Mouse (Mus musculus): ENCODE results near the gene Ssr4. TPM values are rescaled to one million over a fixed set of nuclear protein-coding genes. Genes with fewer than 3 reads are reported as not detected.

Ssr4 gene
- polyA plus RNA-seq (2014; fragmentation: Illumina TruSeq; extraction: RNeasy Lipid Tissue Mini Kit (QIAGEN cat#74804); ENCODE audit: low read depth, low replicate concordance) = 50.8 TPM

GRCm38 (mm10) chrX:73786364-73787224 is at the start of gene Ssr4, which contains the start of gene Idh3g:
Gene Ssr4, plus strand, starts transcription at chrX:73787028.
Gene Idh3g, minus strand, starts transcription at chrX:73786897.

GRCm38 (mm10) chrX:73756334-73757140 is 30.3 kb upstream of the Ssr4 start, which contains the start of gene Plxnb3:
Gene Plxnb3, plus strand, starts transcription at chrX:73757090.

GRCm38 (mm10) chrX:73774168-73774760 is 12.6 kb upstream of the Ssr4 start, which contains the start of gene Srpk3:
Gene Srpk3, plus strand, starts transcription at chrX:73774405.

GRCm38 (mm10) chrX:73824185-73825151 is 37.6 kb downstream of the Ssr4 start, which contains the start of gene Pdzd4:
Gene Pdzd4, minus strand, starts transcription at chrX:73824969.

Other genes starting within 250 kb of the Ssr4 start
- not detected for gene Dusp9, start 147.6 kb upstream of the Ssr4 start, polyA plus RNA-seq (2014; fragmentation: Illumina TruSeq; extraction: RNeasy Lipid Tissue Mini Kit (QIAGEN cat#74804); ENCODE audit: low read depth, low replicate concordance)
- not detected for gene Pnck, start 126.9 kb upstream of the Ssr4 start, polyA plus RNA-seq (2014; fragmentation: Illumina TruSeq; extraction: RNeasy Lipid Tissue Mini Kit (QIAGEN cat#74804); ENCODE audit: low read depth, low replicate concordance)
- 302 TPM for gene Slc6a8, start 113.9 kb upstream of the Ssr4 start, polyA plus RNA-seq (2014; fragmentation: Illumina TruSeq; extraction: RNeasy Lipid Tissue Mini Kit (QIAGEN cat#74804); ENCODE audit: low read depth, low replicate concordance)
- gene Bcap31, start 70.9 kb upstream of the Ssr4 start, polyA plus RNA-seq (2014; fragmentation: Illumina TruSeq; extraction: RNeasy Lipid Tissue Mini Kit (QIAGEN cat#74804); ENCODE audit: low read depth, low replicate concordance) = 171 TPM
- 3.0 TPM for gene Abcd1, start 70.4 kb upstream of the Ssr4 start, polyA plus RNA-seq (2014; fragmentation: Illumina TruSeq; extraction: RNeasy Lipid Tissue Mini Kit (QIAGEN cat#74804); ENCODE audit: low read depth, low replicate concordance)
- gene Plxnb3, start 29.9 kb upstream of the Ssr4 start, polyA plus RNA-seq (2014; fragmentation: Illumina TruSeq; extraction: RNeasy Lipid Tissue Mini Kit (QIAGEN cat#74804); ENCODE audit: low read depth, low replicate concordance) = not detected
- 0.28 TPM for gene Srpk3, start 12.6 kb upstream of the Ssr4 start, polyA plus RNA-seq (2014; fragmentation: Illumina TruSeq; extraction: RNeasy Lipid Tissue Mini Kit (QIAGEN cat#74804); ENCODE audit: low read depth, low replicate concordance)
- gene Idh3g, start 131 bp upstream of the Ssr4 start, polyA plus RNA-seq (2014; fragmentation: Illumina TruSeq; extraction: RNeasy Lipid Tissue Mini Kit (QIAGEN cat#74804); ENCODE audit: low read depth, low replicate concordance) = 37.1 TPM
- gene Pdzd4, start 37.9 kb downstream of the Ssr4 start, polyA plus RNA-seq (2014; fragmentation: Illumina TruSeq; extraction: RNeasy Lipid Tissue Mini Kit (QIAGEN cat#74804); ENCODE audit: low read depth, low replicate concordance) = 0.54 TPM
- gene Avpr2, start 105.1 kb downstream of the Ssr4 start, polyA plus RNA-seq (2014; fragmentation: Illumina TruSeq; extraction: RNeasy Lipid Tissue Mini Kit (QIAGEN cat#74804); ENCODE audit: low read depth, low replicate concordance) = not detected
- 17.9 TPM for gene L1cam, start 109.1 kb downstream of the Ssr4 start, polyA plus RNA-seq (2014; fragmentation: Illumina TruSeq; extraction: RNeasy Lipid Tissue Mini Kit (QIAGEN cat#74804); ENCODE audit: low read depth, low replicate concordance)
- gene Arhgap4, start 134.8 kb downstream of the Ssr4 start, polyA plus RNA-seq (2014; fragmentation: Illumina TruSeq; extraction: RNeasy Lipid Tissue Mini Kit (QIAGEN cat#74804); ENCODE audit: low read depth, low replicate concordance) = 1.9 TPM
- 8.7 TPM for gene Naa10, start 134.9 kb downstream of the Ssr4 start, polyA plus RNA-seq (2014; fragmentation: Illumina TruSeq; extraction: RNeasy Lipid Tissue Mini Kit (QIAGEN cat#74804); ENCODE audit: low read depth, low replicate concordance)
- 0.63 TPM for gene Renbp, start 143.8 kb downstream of the Ssr4 start, polyA plus RNA-seq (2014; fragmentation: Illumina TruSeq; extraction: RNeasy Lipid Tissue Mini Kit (QIAGEN cat#74804); ENCODE audit: low read depth, low replicate concordance)
- 30.6 TPM for gene Hcfc1, start 179.3 kb downstream of the Ssr4 start, polyA plus RNA-seq (2014; fragmentation: Illumina TruSeq; extraction: RNeasy Lipid Tissue Mini Kit (QIAGEN cat#74804); ENCODE audit: low read depth, low replicate concordance)
- gene Irak1, start 236.9 kb downstream of the Ssr4 start, polyA plus RNA-seq (2014; fragmentation: Illumina TruSeq; extraction: RNeasy Lipid Tissue Mini Kit (QIAGEN cat#74804); ENCODE audit: low read depth, low replicate concordance) = 39.7 TPM

Measured in sigmoid colon, adult 10 weeks (tissue).